Mouse (Mus musculus) stomach, embryonic 15.5 days (tissue): ENCODE data around the gene Tor1aip2. TPM values are rescaled to one million over a fixed set of nuclear protein-coding genes. Genes with fewer than 3 reads are reported as not detected.

ENCODE experiments used
- ATAC-seq: fragments of 200-750 bp; cut with Nextera tagmentation; 2 replicates; pipeline ENCODE4 v1.8.0; 2017; ENCODE audit warnings: low read depth, moderate number of reproducible peaks, moderate TSS enrichment; ENCODE audit not compliant: insufficient read depth, low FRiP score
- H3K27ac ChIP-seq: fragments of 300-500 bp; sonication (generic); 2 replicates; pipeline ENCODE4 v1.5.1; 2015; ENCODE audit warnings: mild to moderate bottlenecking, inconsistent platforms
- H3K27me3 ChIP-seq: fragments of 300-500 bp; sonication (generic); replicated peaks from 2 replicates; pipeline ENCODE4 v1.6.1; 2015; ENCODE audit warnings: inconsistent platforms
- H3K36me3 ChIP-seq: fragments of 300-500 bp; sonication (generic); 2 replicates; pipeline ENCODE4 v1.6.1; 2015; ENCODE audit warnings: inconsistent platforms
- H3K4me1 ChIP-seq: fragments of 300-500 bp; sonication (generic); 2 replicates; pipeline ENCODE4 v1.6.1; 2015; ENCODE audit warnings: inconsistent platforms
- H3K4me2 ChIP-seq: fragments of 300-500 bp; sonication (generic); 2 replicates; pipeline ENCODE4 v1.6.1; 2015; ENCODE audit warnings: mild to moderate bottlenecking, inconsistent platforms
- H3K4me3 ChIP-seq: fragments of 300-500 bp; sonication (generic); replicated peaks from 2 replicates; pipeline ENCODE4 v1.5.1; 2015; ENCODE audit warnings: inconsistent platforms
- H3K9ac ChIP-seq: fragments of 300-500 bp; sonication (generic); 2 replicates; pipeline ENCODE4 v1.6.1; 2015; ENCODE audit warnings: inconsistent platforms
- H3K9me3 ChIP-seq: fragments of 300-500 bp; sonication (generic); 2 replicates; pipeline ENCODE4 v1.6.1; 2016; ENCODE audit warnings: inconsistent platforms
- WGBS: fragments of 180-500 bp; shearing (Covaris S2); methylation state at CpG from one replicate; pipeline ENCODE4 v1.1.7; 2015; 5-methylcytosine and 5-hydroxymethylcytosine counted together
- polyA plus RNA-seq: library from polyadenylated mRNA; unstranded; fragments of >200 nt; fragmentation: Nextera tagmentation; extraction: Ambion mirVana; gene quantifications from 2 replicates; pipeline ENCODE4 v1.2.1, GENCODE M21; 2015

The Tor1aip2 gene
- polyA plus RNA-seq, 1 experiment from 2014 or later: 108 TPM

GRCm38 (mm10) chr1:156113884-156114499 is 78.8 kb downstream of the Tor1aip2 start:
- Histone ChIP-seq H3K9ac (no peak overlapping the region), H3K36me3 (no peaks in the 10 kb centered on the region), H3K27me3 (no peaks in the 10 kb centered on the region), H3K4me2 (no peak overlapping the region), H3K9me3 (no peaks in the 10 kb centered on the region), H3K4me3 (no peak overlapping the region), H3K27ac (no peak overlapping the region), H3K4me1 (no peaks in the 10 kb centered on the region)
- 66% methylated on average over 8 of the region's 8 CpGs for WGBS
- no peak for ATAC-seq

GRCm38 (mm10) chr1:156116770-156117169 is 81.6 kb downstream of the Tor1aip2 start:
- no peak for ATAC-seq
- 38% methylated on average over 3 of the region's 3 CpGs for WGBS
- Histone ChIP-seq H3K4me2 (no peak overlapping the region), H3K4me3 (no peak overlapping the region), H3K9me3 (no peaks in the 10 kb centered on the region), H3K27me3 (no peaks in the 10 kb centered on the region), H3K27ac (no peak overlapping the region), H3K9ac (no peak overlapping the region), H3K4me1 (no peaks in the 10 kb centered on the region), H3K36me3 (no peaks in the 10 kb centered on the region)

Other genes starting within 250 kb of the Tor1aip2 start
- 70.4 and 81.2 TPM in 2 replicates for gene Qsox1, start 222.5 kb upstream of the Tor1aip2 start, polyA plus RNA-seq
- gene Cep350, start 62.1 kb upstream of the Tor1aip2 start, polyA plus RNA-seq: 12.2 and 12.6 TPM in 2 replicates
- gene Tor1aip1, start 1.1 kb downstream of the Tor1aip2 start, polyA plus RNA-seq: 36.0 and 39.7 TPM in 2 replicates
- gene Fam163a, start 169.6 kb downstream of the Tor1aip2 start, polyA plus RNA-seq: 4.7 and 4.9 TPM in 2 replicates